Mouse (Mus musculus) limb, embryonic 14.5 days (tissue): Measurements from ENCODE around the gene Abhd10. TPM values are rescaled to one million over a fixed set of nuclear protein-coding genes. Genes with fewer than 3 reads are reported as not detected.

Experiments used
- ATAC-seq: fragments of 200-750 bp; cut with Nextera tagmentation; 2 replicates; pipeline ENCODE4 v1.8.0; 2017; ENCODE audit warnings: low read depth, moderate number of reproducible peaks, moderate TSS enrichment; ENCODE audit not compliant: low FRiP score
- DNase-seq: peaks from one replicate; pipeline ENCODE4 v3.0.0-alpha.2; 2015; ENCODE audit warnings: low spot score
- H3K27ac ChIP-seq: fragments of 300-500 bp; sonication (generic); replicated peaks from 2 replicates; pipeline ENCODE4 v1.5.1; 2014; ENCODE audit warnings: low read depth, mild to moderate bottlenecking, low read length, moderate library complexity, mixed read lengths
- H3K27me3 ChIP-seq: fragments of 300-500 bp; sonication (generic); 2 replicates; pipeline ENCODE4 v1.6.1; 2014; ENCODE audit warnings: low read length, mixed read lengths; ENCODE audit not compliant: control insufficient read depth, insufficient read depth
- H3K36me3 ChIP-seq: fragments of 300-500 bp; sonication (generic); 2 replicates; pipeline ENCODE4 v1.6.1; 2014; ENCODE audit warnings: mild to moderate bottlenecking, low read length, moderate library complexity, mixed read lengths; ENCODE audit not compliant: control insufficient read depth, insufficient read depth
- H3K4me1 ChIP-seq: fragments of 300-500 bp; sonication (generic); 2 replicates; pipeline ENCODE4 v1.6.1; 2014; ENCODE audit warnings: antibody characterized with exemption, low read length, mixed read lengths; ENCODE audit not compliant: control insufficient read depth, insufficient read depth
- H3K4me2 ChIP-seq: fragments of 300-500 bp; sonication (generic); replicated peaks from 2 replicates; pipeline ENCODE4 v1.6.1; 2014; ENCODE audit warnings: low read depth, mild to moderate bottlenecking, low read length, moderate library complexity; ENCODE audit not compliant: severe bottlenecking
- H3K4me3 ChIP-seq: fragments of 300-500 bp; sonication (generic); replicated peaks from 2 replicates; pipeline ENCODE4 v1.5.1; 2014; ENCODE audit warnings: low read length
- H3K9ac ChIP-seq: fragments of 300-500 bp; sonication (generic); 2 replicates; pipeline ENCODE4 v1.6.1; 2014; ENCODE audit warnings: mild to moderate bottlenecking, low read depth, low read length, moderate library complexity; ENCODE audit not compliant: severe bottlenecking
- H3K9me3 ChIP-seq: fragments of 300-500 bp; sonication (generic); 2 replicates; pipeline ENCODE4 v1.6.1; 2016; ENCODE audit warnings: low read length; ENCODE audit not compliant: control insufficient read depth
- POLR2A ChIP-seq: fragments of 200-500 bp; IDR thresholded peaks from 2 replicates; pipeline ENCODE4 v1.8.0; 2012; ENCODE audit warnings: inconsistent platforms, mild to moderate bottlenecking, moderate library complexity, borderline replicate concordance; ENCODE audit not compliant: insufficient read depth, insufficient read length; ENCODE audit errors: extremely low read depth
- WGBS: fragments of 180-500 bp; shearing (Covaris S2); extraction: QIAGEN DNeasy Blood & Tissue Kit; methylation state at CpG from one replicate; pipeline ENCODE4 v1.1.7; 2014; 5-methylcytosine and 5-hydroxymethylcytosine counted together
- polyA plus RNA-seq, 2 experiments: library from polyadenylated mRNA; depleted of rRNA in 1 of 2; stranded (reverse) in 1 of 2; unstranded in 1 of 2; fragments of >200 nt; fragmentation: Nextera tagmentation in 1 of 2; extraction: Ambion mirVana in 1 of 2; gene quantifications; 2 replicates each; pipeline versions ENCODE4 v1.2.1 to v1.2.3; 2012 to 2014

Abhd10 gene
- polyA plus RNA-seq, 2 experiments: 28.3 to 29.6 TPM

GRCm38 (mm10) chr16:45757421-45758078 is 14.8 kb upstream of the Abhd10 start:
- WGBS: 88% methylated on average over 12 of the region's 12 CpGs
- H3K4me1 ChIP-seq: no peaks in the 10 kb centered on the region
- no peak overlapping the region for H3K27ac ChIP-seq
- no peaks in the 10 kb centered on the region for H3K9me3 ChIP-seq
- DNase-seq: no peak
- no peaks in the 10 kb centered on the region for H3K27me3 ChIP-seq
- H3K9ac ChIP-seq: no peak overlapping the region
- no peak overlapping the region for H3K4me2 ChIP-seq
- no peak for TF ChIP-seq POLR2A
- ATAC-seq: no peak
- peaks cover 39% of the 10 kb centered on the region for H3K36me3 ChIP-seq
- no peak overlapping the region for H3K4me3 ChIP-seq

DNA sequence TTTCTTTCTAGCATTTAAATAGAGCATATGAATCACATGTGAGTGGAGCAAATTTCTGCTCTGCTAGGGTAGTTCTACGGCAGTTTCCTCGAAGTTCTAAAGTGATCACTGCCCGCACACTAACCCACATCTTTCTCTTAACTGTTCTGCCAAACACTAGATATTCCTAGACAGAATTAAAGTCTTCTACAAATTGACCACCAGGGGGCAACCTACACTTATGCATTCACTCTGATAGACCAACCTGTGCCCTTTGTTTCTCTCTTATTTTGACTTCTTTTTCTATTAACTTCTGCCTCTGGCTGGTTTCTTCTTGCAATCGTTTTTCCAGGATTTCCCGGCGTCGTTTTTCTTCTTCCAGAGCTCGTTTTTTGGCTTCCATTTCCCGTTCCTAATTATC is 14.1 kb upstream of the Abhd10 start:
- Histone ChIP-seq H3K4me1 (no peaks in the 10 kb centered on the region), H3K4me3 (no peak overlapping the region), H3K27ac (no peak overlapping the region), H3K27me3 (no peaks in the 10 kb centered on the region), H3K4me2 (no peak overlapping the region), H3K9ac (no peak overlapping the region), H3K36me3 (peaks cover 42% of the 10 kb centered on the region), H3K9me3 (no peaks in the 10 kb centered on the region)
- ATAC-seq: peak; percentile 72
- 30% methylated on average over 9 of the region's 9 CpGs for WGBS
- no peak for TF ChIP-seq POLR2A
- DNase-seq: peak; percentile 97

DNA sequence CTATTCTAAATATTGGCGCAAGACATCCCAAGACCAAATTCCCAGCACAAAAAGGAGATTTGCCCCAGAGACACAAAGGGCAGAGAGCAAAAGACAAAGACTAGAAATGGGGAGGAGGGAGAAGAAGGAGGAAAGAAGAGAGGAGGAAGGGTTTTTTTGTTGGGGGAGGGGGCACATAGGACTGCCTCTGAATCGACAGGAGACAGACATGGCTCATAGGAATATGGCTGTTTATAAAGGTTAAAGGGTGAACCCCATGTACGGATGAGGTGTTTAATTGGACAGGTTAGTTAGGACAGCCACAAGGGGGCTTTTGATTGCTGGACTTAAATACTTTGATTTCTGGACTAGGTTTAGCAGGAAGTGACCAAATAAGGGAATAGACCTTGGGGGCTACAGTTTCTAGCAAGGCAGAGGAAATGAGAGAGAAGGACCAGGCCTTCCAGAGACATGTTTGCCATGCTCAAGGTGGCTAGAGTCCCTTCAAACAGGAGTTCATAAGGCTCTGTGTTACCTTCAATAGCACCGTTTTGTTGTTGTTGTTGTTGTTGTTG is 913 bp upstream of the Abhd10 start:
- 64% methylated on average over 4 of the region's 4 CpGs for WGBS
- H3K36me3 ChIP-seq: peaks cover 25% of the 10 kb centered on the region
- H3K27me3 ChIP-seq: no peaks in the 10 kb centered on the region
- H3K9me3 ChIP-seq: no peaks in the 10 kb centered on the region
- no peak overlapping the region for H3K9ac ChIP-seq
- 0 out of 2 replicates have a peak, but pooled peaks cover 9% of the 10 kb centered on the region for H3K4me1 ChIP-seq
- H3K4me2 ChIP-seq: peak overlapping the region; percentile 58; the same call in 1 of the 2 replicates
- TF ChIP-seq POLR2A: no peak
- ATAC-seq: no peak
- peak overlapping the region; percentile 70; the same call in 1 of the 2 replicates for H3K27ac ChIP-seq
- no peak for DNase-seq
- 0 out of 2 replicates have a peak overlapping the region, but pooled peaks have one; percentile 51 for H3K4me3 ChIP-seq

DNA sequence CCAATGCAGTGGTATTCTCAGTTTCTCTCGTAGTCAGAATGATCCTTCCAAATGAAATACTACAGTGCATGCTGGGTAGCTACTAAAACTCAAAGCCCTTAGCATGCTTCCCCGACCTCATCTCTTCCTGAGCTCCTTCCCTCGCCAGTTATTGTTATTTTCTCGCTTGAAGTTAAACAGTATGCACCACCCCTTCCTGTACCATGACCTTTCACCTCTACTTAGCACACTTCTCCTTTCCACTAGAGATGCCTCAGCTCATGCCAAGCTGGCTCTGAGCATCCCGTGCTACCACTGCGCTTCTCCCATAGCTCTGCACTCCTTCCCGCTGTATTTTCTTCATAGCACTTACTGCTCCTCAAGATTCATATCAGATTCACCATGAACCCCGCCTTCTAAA is 4.9 kb downstream of the Abhd10 start:
- no peak overlapping the region for H3K4me2 ChIP-seq
- no peaks in the 10 kb centered on the region for H3K27me3 ChIP-seq
- H3K9ac ChIP-seq: no peak overlapping the region
- no peak overlapping the region for H3K27ac ChIP-seq
- H3K9me3 ChIP-seq: no peaks in the 10 kb centered on the region
- ATAC-seq: no peak
- H3K4me1 ChIP-seq: 0 out of 2 replicates have a peak, but pooled peaks cover 6% of the 10 kb centered on the region
- WGBS: 89% methylated on average over 8 of the region's 8 CpGs
- peaks cover 44% of the 10 kb centered on the region for H3K36me3 ChIP-seq
- no peak for DNase-seq
- no peak overlapping the region for H3K4me3 ChIP-seq
- no peak for TF ChIP-seq POLR2A

DNA sequence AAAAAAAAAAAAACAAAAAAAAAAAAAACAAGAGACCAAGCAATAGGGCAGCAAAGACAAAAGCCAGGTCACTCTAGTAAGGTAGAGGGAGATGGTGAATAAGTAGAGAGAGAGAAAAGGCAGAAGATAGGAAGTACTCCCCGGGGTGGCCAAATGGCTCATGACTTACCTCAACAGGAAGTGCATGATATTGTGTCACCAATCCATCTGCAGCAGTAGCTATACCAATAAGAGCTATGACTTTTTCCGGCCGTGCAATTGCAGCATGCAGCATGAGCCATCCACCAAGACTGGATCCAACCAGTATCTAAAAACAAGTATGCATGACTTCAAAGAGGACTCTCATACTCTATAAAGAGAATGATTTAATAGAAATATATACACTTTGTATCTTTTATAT is 6.0 kb downstream of the Abhd10 start:
- Histone ChIP-seq H3K27ac (no peak overlapping the region), H3K4me1 (0 out of 2 replicates have a peak, but pooled peaks cover 6% of the 10 kb centered on the region), H3K36me3 (peaks cover 53% of the 10 kb centered on the region), H3K4me3 (no peak overlapping the region), H3K4me2 (no peak overlapping the region), H3K9ac (no peak overlapping the region), H3K27me3 (no peaks in the 10 kb centered on the region), H3K9me3 (no peaks in the 10 kb centered on the region)
- ATAC-seq: no peak
- no peak for TF ChIP-seq POLR2A
- no peak for DNase-seq
- 97% methylated on average over 3 of the region's 3 CpGs for WGBS
